Mouse (Mus musculus) spleen, adult 2 months (tissue): ENCODE measurements around the gene Ctrb1. TPM values are rescaled to one million over a fixed set of nuclear protein-coding genes. Genes with fewer than 3 reads are reported as not detected.

Experiments
- DNase-seq, 2 experiments: peaks; one replicate each; pipeline versions ENCODE4 v3.0.0 to v3.0.0-alpha.2; 2012 to 2021; ENCODE audit warnings: low spot score in 2 of 2, low read depth in 1 of 2
- H3K27ac ChIP-seq: fragments of 200-500 bp; 2 replicates; pipeline ENCODE4 v1.5.1; 2012; ENCODE audit warnings: low read length, inconsistent platforms; ENCODE audit not compliant: insufficient read depth
- H3K27me3 ChIP-seq: fragments of 200-500 bp; 2 replicates; pipeline ENCODE4 v1.6.1; 2012; ENCODE audit warnings: mild to moderate bottlenecking, moderate library complexity, low read length, inconsistent platforms; ENCODE audit not compliant: control insufficient read depth, insufficient read depth
- H3K36me3 ChIP-seq: fragments of 200-500 bp; 2 replicates; pipeline ENCODE4 v1.6.1; 2012; ENCODE audit warnings: mild to moderate bottlenecking, low read length, inconsistent platforms; ENCODE audit not compliant: control insufficient read depth, insufficient read depth
- H3K4me1 ChIP-seq: fragments of 200-500 bp; 2 replicates; pipeline ENCODE4 v1.6.1; 2011; ENCODE audit warnings: inconsistent platforms; ENCODE audit not compliant: control insufficient read depth, insufficient read depth, insufficient read length
- H3K4me3 ChIP-seq: fragments of 200-500 bp; 2 replicates; pipeline ENCODE4 v1.5.1; 2011; ENCODE audit warnings: mild to moderate bottlenecking, inconsistent platforms; ENCODE audit not compliant: insufficient read depth, insufficient read length; ENCODE audit errors: extremely low read depth
- CTCF ChIP-seq: fragments of 200-500 bp; IDR thresholded peaks from 2 replicates; pipeline ENCODE4 v1.5.1; 2011; ENCODE audit warnings: mild to moderate bottlenecking, inconsistent platforms; ENCODE audit not compliant: insufficient read depth, insufficient read length, insufficient replicate concordance; ENCODE audit errors: extremely low read depth
- POLR2A ChIP-seq: fragments of 200-500 bp; IDR thresholded peaks from 2 replicates; pipeline ENCODE4 v1.6.1; 2011; ENCODE audit warnings: low read depth, low read length, inconsistent platforms
- WGBS: fragments of 180-500 bp; shearing (Covaris S2); methylation state at CpG from one replicate; pipeline ENCODE4 v1.1.7; 2018; 5-methylcytosine and 5-hydroxymethylcytosine counted together
- polyA plus RNA-seq: library from polyadenylated mRNA; depleted of rRNA; stranded (reverse); fragments of >200 nt; gene quantifications from 2 replicates; pipeline ENCODE4 v1.2.3, GENCODE M21; 2012

Gene Ctrb1
- polyA plus RNA-seq, 1 experiment, result 23,675 TPM

- no peak overlapping the region for H3K4me3 ChIP-seq
- H3K36me3 ChIP-seq, result no peaks in the 10 kb centered on the region
- H3K4me1 ChIP-seq, result no peaks in the 10 kb centered on the region
- H3K27me3 ChIP-seq, result no peaks in the 10 kb centered on the region
- H3K27ac ChIP-seq, result no peak overlapping the region
- 36% methylated on average over 5 of the region's 5 CpGs for WGBS
- no peak for DNase-seq
- TF ChIP-seq POLR2A, result no peak
- TF ChIP-seq CTCF, result no peak
Measured at GRCm38 (mm10) chr8:111718937-111719336, 28.1 kb upstream of the Ctrb1 start.

- no peak for TF ChIP-seq POLR2A
- no peak for TF ChIP-seq CTCF
- Histone ChIP-seq H3K4me1 (no peaks in the 10 kb centered on the region), H3K27me3 (no peaks in the 10 kb centered on the region), H3K27ac (0 out of 2 replicates have a peak overlapping the region, but pooled peaks have one; percentile 35), H3K4me3 (no peak overlapping the region), H3K36me3 (no peaks in the 10 kb centered on the region)
- WGBS, result 74% methylated on average over 6 of the region's 6 CpGs
- no peak for DNase-seq
Measured at GRCm38 (mm10) chr8:111717866-111718265, 27.1 kb upstream of the Ctrb1 start.

- Histone ChIP-seq H3K27ac (peak overlapping the region; percentile 35; the same call in 1 of the 2 replicates), H3K27me3 (no peaks in the 10 kb centered on the region), H3K4me1 (no peaks in the 10 kb centered on the region), H3K36me3 (no peaks in the 10 kb centered on the region), H3K4me3 (no peak overlapping the region)
- TF ChIP-seq POLR2A, result no peak
- 83% methylated on average over 4 of the region's 4 CpGs for WGBS
- no peak for DNase-seq
Measured at GRCm38 (mm10) chr8:111717488-111717792, 26.6 kb upstream of the Ctrb1 start.

- H3K36me3 ChIP-seq, result no peaks in the 10 kb centered on the region
- H3K27me3 ChIP-seq, result no peaks in the 10 kb centered on the region
- H3K27ac ChIP-seq, result no peak overlapping the region; the same call in 1 of the 2 replicates
- no peaks in the 10 kb centered on the region for H3K4me1 ChIP-seq
- no peak for DNase-seq
- 76% methylated on average over 10 of the region's 10 CpGs for WGBS
- no peak for TF ChIP-seq POLR2A
- no peak for TF ChIP-seq CTCF
- H3K4me3 ChIP-seq, result no peak overlapping the region
Measured at GRCm38 (mm10) chr8:111716603-111717487, 26.0 kb upstream of the Ctrb1 start.

DNA sequence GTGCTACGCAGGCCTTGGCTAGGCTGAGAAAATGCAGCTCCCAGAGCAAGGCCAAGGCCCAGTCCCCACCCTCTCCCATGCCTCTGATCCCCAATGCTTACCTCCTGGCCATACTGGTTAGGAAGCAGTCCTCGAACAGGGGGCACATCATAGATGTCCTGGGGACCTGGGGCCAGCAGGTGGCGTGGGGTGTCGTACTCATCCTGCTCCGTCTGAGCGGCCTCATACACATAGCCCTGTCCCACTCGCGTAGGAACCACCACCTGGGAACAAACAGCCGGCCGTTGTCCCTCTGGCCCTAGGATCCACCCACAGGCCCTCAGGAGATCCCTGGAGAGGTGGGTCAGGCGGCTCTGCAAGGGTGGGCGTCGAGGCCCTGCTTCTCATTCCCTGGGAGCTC lies 24.7 kb upstream of the Ctrb1 start:
- no peaks in the 10 kb centered on the region for H3K27me3 ChIP-seq
- no peak for DNase-seq
- H3K4me3 ChIP-seq, result no peak overlapping the region
- WGBS, result 90% methylated on average over 13 of the region's 13 CpGs
- no peak overlapping the region for H3K27ac ChIP-seq
- TF ChIP-seq POLR2A, result no peak
- no peak for TF ChIP-seq CTCF
- H3K36me3 ChIP-seq, result no peaks in the 10 kb centered on the region
- H3K4me1 ChIP-seq, result no peaks in the 10 kb centered on the region

GRCm38 (mm10) chr8:111714295-111714694 lies 23.5 kb upstream of the Ctrb1 start:
- no peak for TF ChIP-seq POLR2A
- TF ChIP-seq CTCF, result no peak
- H3K4me1 ChIP-seq, result no peaks in the 10 kb centered on the region
- H3K27ac ChIP-seq, result no peak overlapping the region
- DNase-seq, result no peak
- H3K4me3 ChIP-seq, result no peak overlapping the region
- H3K27me3 ChIP-seq, result no peaks in the 10 kb centered on the region
- 91% methylated on average over 12 of the region's 12 CpGs for WGBS
- no peaks in the 10 kb centered on the region for H3K36me3 ChIP-seq

GRCm38 (mm10) chr8:111713817-111714216 lies 23.0 kb upstream of the Ctrb1 start:
- TF ChIP-seq CTCF (no peak), POLR2A (no peak)
- Histone ChIP-seq H3K36me3 (no peaks in the 10 kb centered on the region), H3K27me3 (no peaks in the 10 kb centered on the region), H3K4me1 (no peaks in the 10 kb centered on the region), H3K27ac (no peak overlapping the region), H3K4me3 (no peak overlapping the region)
- 93% methylated on average over 25 of the region's 25 CpGs for WGBS
- DNase-seq, result no peak
